In genomic region chr8:123042974-123043625, GRCm38 (mm10) we compare ENCODE assay signal across 8 mouse cellular contexts. TPM values are rescaled to one million over a fixed set of nuclear protein-coding genes. Genes with fewer than 3 reads are reported as not detected.
DNase-seq lines count a peak whose midpoint lies in the region; ATAC-seq and TF ChIP-seq lines count a peak whose summit lies in the region.

No protein-coding gene starts in this region.

- peak overlapping the region; percentile 92 for H3K27ac ChIP-seq in lung, embryonic 15.5 days
- peak overlapping the region; percentile 98 for H3K27ac ChIP-seq in embryonic facial prominence, embryonic 14.5 days (replicated peaks; ENCODE audit: low read depth, low read length)
- H3K27ac ChIP-seq in limb, embryonic 10.5 days = peak overlapping the region; percentile 99
- H3K27ac ChIP-seq in small intestine, adult 2 months (ENCODE audit: insufficient read depth, low read depth, low read length) = peak overlapping the region; percentile 98

- H3K9me3 ChIP-seq in lung, embryonic 15.5 days = no peaks in the 10 kb centered on the region
- H3K9me3 ChIP-seq in embryonic facial prominence, embryonic 14.5 days (ENCODE audit: control insufficient read depth, low read length) = no peaks in the 10 kb centered on the region
- no peaks in the 10 kb centered on the region for H3K9me3 ChIP-seq in limb, embryonic 10.5 days (replicated peaks)

- no peaks in the 10 kb centered on the region for H3K27me3 ChIP-seq in lung, embryonic 15.5 days
- H3K27me3 ChIP-seq in embryonic facial prominence, embryonic 14.5 days (replicated peaks; ENCODE audit: control insufficient read depth, insufficient read depth, low read length) = no peaks in the 10 kb centered on the region
- H3K27me3 ChIP-seq in limb, embryonic 10.5 days (ENCODE audit: low read depth, poor library complexity, severe bottlenecking) = no peaks in the 10 kb centered on the region
- H3K27me3 ChIP-seq in small intestine, adult 2 months (ENCODE audit: control insufficient read depth, insufficient read depth, low read length) = no peaks in the 10 kb centered on the region

- peak overlapping the region; percentile 59 for H3K4me2 ChIP-seq in lung, embryonic 15.5 days
- peak overlapping the region; percentile 78 for H3K4me2 ChIP-seq in embryonic facial prominence, embryonic 14.5 days (ENCODE audit: low read depth, low read length)

- no peak for TF ChIP-seq CTCF in small intestine, adult 2 months (IDR thresholded peaks at IDR 0.05; ENCODE audit: extremely low read depth, insufficient read length, insufficient replicate concordance, low read depth, low read length)

- no peak for DNase-seq in lung, postnatal 14 days
- DNase-seq in embryonic facial prominence, embryonic 14.5 days (ENCODE audit: low spot score) = no peak
- no peak for DNase-seq in limb, embryonic 10.5 days (ENCODE audit: low spot score)
- DNase-seq in frontal cortex, adult 2 months (ENCODE audit: extremely low spot score in 1 of 2, low spot score in 1 of 2) = no peak
- no peak for DNase-seq in right cerebral cortex, postnatal 10 days (ENCODE audit: low spot score in 2 of 2)
- no peak for DNase-seq in adrenal gland, postnatal 4 days (ENCODE audit: low spot score in 2 of 2)

- H3K4me3 ChIP-seq in lung, embryonic 15.5 days = peak overlapping the region; percentile 99
- peak overlapping the region; percentile 99 for H3K4me3 ChIP-seq in embryonic facial prominence, embryonic 14.5 days (ENCODE audit: low read depth, low read length)
- H3K4me3 ChIP-seq in limb, embryonic 10.5 days = peak overlapping the region; percentile 100
- peak overlapping the region; percentile 72 for H3K4me3 ChIP-seq in small intestine, adult 2 months (ENCODE audit: low read depth, low read length)

- no peak for ATAC-seq in lung, embryonic 15.5 days (ENCODE audit: borderline replicate concordance, extremely low read depth, low FRiP score, low TSS enrichment)
- ATAC-seq in embryonic facial prominence, embryonic 14.5 days (ENCODE audit: low read depth) = no peak

- H3K9ac ChIP-seq in lung, embryonic 15.5 days = peak overlapping the region; percentile 73
- peak overlapping the region; percentile 97 for H3K9ac ChIP-seq in embryonic facial prominence, embryonic 14.5 days (ENCODE audit: low read depth, low read length)

- no peaks in the 10 kb centered on the region for H3K36me3 ChIP-seq in lung, embryonic 15.5 days
- H3K36me3 ChIP-seq in embryonic facial prominence, embryonic 14.5 days (ENCODE audit: control insufficient read depth, insufficient read depth, low read length) = 0 out of 2 replicates have a peak, but pooled peaks cover 5% of the 10 kb centered on the region
- H3K36me3 ChIP-seq in limb, embryonic 10.5 days = peaks cover 16% of the 10 kb centered on the region; the same call in 1 of the 2 replicates
- peaks cover 3% of the 10 kb centered on the region; the same call in 1 of the 2 replicates for H3K36me3 ChIP-seq in small intestine, adult 2 months (ENCODE audit: control insufficient read depth, insufficient read depth, low read length)

- H3K4me1 ChIP-seq in lung, embryonic 15.5 days = peaks cover 32% of the 10 kb centered on the region
- peaks cover 20% of the 10 kb centered on the region for H3K4me1 ChIP-seq in embryonic facial prominence, embryonic 14.5 days (ENCODE audit: control insufficient read depth, insufficient read depth, low read length)
- peaks cover 29% of the 10 kb centered on the region for H3K4me1 ChIP-seq in limb, embryonic 10.5 days
- H3K4me1 ChIP-seq in small intestine, adult 2 months (ENCODE audit: control insufficient read depth, insufficient read depth, insufficient read length, low read length) = peaks cover 28% of the 10 kb centered on the region

- TF ChIP-seq POLR2A in small intestine, adult 2 months (IDR thresholded peaks at IDR 0.05; ENCODE audit: low read depth, low read length) = no peak

- 10% methylated on average over 22 of the region's 22 CpGs for WGBS in lung, embryonic 15.5 days
- 20% methylated on average over 22 of the region's 22 CpGs for WGBS in embryonic facial prominence, embryonic 14.5 days
- 30% methylated on average over 22 of the region's 22 CpGs for WGBS in limb, embryonic 10.5 days
- WGBS in small intestine, adult 2 months = 2% methylated on average over 22 of the region's 22 CpGs

RNA-seq across cellular contexts. Expression of gene Ankrd11, which starts 1.0 kb away (rescaled TPM):
- 56.8 and 59.6 TPM in 2 replicates for polyA plus RNA-seq in lung, embryonic 15.5 days (2015; fragmentation: Nextera tagmentation; extraction: Ambion mirVana)
- 53.5 and 55.0 TPM in 2 replicates for polyA plus RNA-seq in embryonic facial prominence, embryonic 14.5 days (2014; fragmentation: Nextera tagmentation; extraction: Ambion mirVana)
- 54.8 and 63.9 TPM in 2 replicates for polyA plus RNA-seq in limb, embryonic 10.5 days (2016; fragmentation: Nextera tagmentation; extraction: Ambion mirVana)
- 23.9 and 79.9 TPM in 2 replicates for polyA plus RNA-seq in small intestine, adult 2 months (2012; rRNA removed)
- polyA plus RNA-seq in frontal cortex, adult 2 months (2012; rRNA removed) = 97.3 and 101 TPM in 2 replicates
- total RNA-seq in adrenal gland, postnatal 4 days (2021) = 100 to 1,000 TPM; 132 TPM

RNA-seq across cellular contexts. Expression of gene Spg7, which starts 19.6 kb away (rescaled TPM):
- 45.2 and 46.4 TPM in 2 replicates for polyA plus RNA-seq in lung, embryonic 15.5 days (2015; fragmentation: Nextera tagmentation; extraction: Ambion mirVana)
- polyA plus RNA-seq in embryonic facial prominence, embryonic 14.5 days (2014; fragmentation: Nextera tagmentation; extraction: Ambion mirVana) = 36.5 and 41.2 TPM in 2 replicates
- polyA plus RNA-seq in limb, embryonic 10.5 days (2016; fragmentation: Nextera tagmentation; extraction: Ambion mirVana) = 57.8 and 60.5 TPM in 2 replicates
- polyA plus RNA-seq in small intestine, adult 2 months (2012; rRNA removed) = 54.1 and 132 TPM in 2 replicates
- 90.1 and 103 TPM in 2 replicates for polyA plus RNA-seq in frontal cortex, adult 2 months (2012; rRNA removed)
- total RNA-seq in adrenal gland, postnatal 4 days (2021) = 10 to 100 TPM; 67.6 to 72.6 TPM

RNA-seq across cellular contexts. Expression of gene Rpl13, which starts 59.0 kb away (rescaled TPM):
- 1,444 and 1,500 TPM in 2 replicates for polyA plus RNA-seq in lung, embryonic 15.5 days (2015; fragmentation: Nextera tagmentation; extraction: Ambion mirVana)
- 1,761 and 1,789 TPM in 2 replicates for polyA plus RNA-seq in embryonic facial prominence, embryonic 14.5 days (2014; fragmentation: Nextera tagmentation; extraction: Ambion mirVana)
- 1,397 and 1,583 TPM in 2 replicates for polyA plus RNA-seq in limb, embryonic 10.5 days (2016; fragmentation: Nextera tagmentation; extraction: Ambion mirVana)
- polyA plus RNA-seq in small intestine, adult 2 months (2012; rRNA removed) = 2,280 and 2,994 TPM in 2 replicates
- 1,060 and 1,106 TPM in 2 replicates for polyA plus RNA-seq in frontal cortex, adult 2 months (2012; rRNA removed)
- total RNA-seq in adrenal gland, postnatal 4 days (2021) = 100 to 1,000 TPM; 895 to 902 TPM
